Mouse (Mus musculus): Measurements from ENCODE around the gene Col1a2. TPM values are rescaled to one million over a fixed set of nuclear protein-coding genes. Genes with fewer than 3 reads are reported as not detected.

The Col1a2 gene
- total and polyA plus RNA-seq, 2 experiments from 2014 or later, result 63.5 to 93.7 TPM

- ATAC-seq (ENCODE audit: low FRiP score), result no peak
- no peak overlapping the region for H3K4me3 ChIP-seq (ENCODE audit: low read depth, low read length)
- no peaks in the 10 kb centered on the region; the same call in 1 of the 2 replicates for H3K27me3 ChIP-seq (ENCODE audit: insufficient read depth, low read length)
- H3K9me3 ChIP-seq (ENCODE audit: low read length), result no peaks in the 10 kb centered on the region
- WGBS, result 100% methylated on average over 1 of the region's 1 CpGs
- H3K4me2 ChIP-seq (ENCODE audit: low read depth, low read length, poor library complexity, severe bottlenecking), result no peak overlapping the region
- H3K4me1 ChIP-seq (ENCODE audit: insufficient read depth, low read length), result no peaks in the 10 kb centered on the region
- no peak for TF ChIP-seq CTCF (IDR thresholded peaks at IDR 0.05)
- no peaks in the 10 kb centered on the region for H3K36me3 ChIP-seq (ENCODE audit: insufficient read depth, low read length)
- no peak overlapping the region for H3K27ac ChIP-seq (ENCODE audit: low read depth, low read length)
- no peak overlapping the region for H3K9ac ChIP-seq (replicated peaks; ENCODE audit: low read length, poor library complexity, severe bottlenecking)
- DNase-seq (ENCODE audit: low spot score), result no peak
Measured at GRCm38 (mm10) chr6:4496428-4496827, 8.2 kb upstream of the Col1a2 start.

GRCm38 (mm10) chr6:4503106-4503505 is 1.5 kb upstream of the Col1a2 start:
- Histone ChIP-seq H3K36me3 (ENCODE audit: insufficient read depth, low read length) (no peaks in the 10 kb centered on the region), H3K27ac (ENCODE audit: low read depth, low read length) (no peak overlapping the region), H3K9ac (replicated peaks; ENCODE audit: low read length, poor library complexity, severe bottlenecking) (no peak overlapping the region), H3K4me2 (ENCODE audit: low read depth, low read length, poor library complexity, severe bottlenecking) (no peak overlapping the region), H3K27me3 (ENCODE audit: insufficient read depth, low read length) (peaks cover 10% of the 10 kb centered on the region; the same call in 1 of the 2 replicates), H3K4me3 (ENCODE audit: low read depth, low read length) (no peak overlapping the region), H3K4me1 (ENCODE audit: insufficient read depth, low read length) (peaks cover 8% of the 10 kb centered on the region), H3K9me3 (ENCODE audit: low read length) (no peaks in the 10 kb centered on the region)
- DNase-seq (ENCODE audit: low spot score) (no peak), ATAC-seq (ENCODE audit: low FRiP score) (no peak)
- TF ChIP-seq CTCF (IDR thresholded peaks at IDR 0.05), result no peak
- 18% methylated on average over 1 of the region's 1 CpGs for WGBS

GRCm38 (mm10) chr6:4505158-4505997 is 764 bp downstream of the Col1a2 start:
- 0 out of 2 replicates have a peak overlapping the region, but pooled peaks have one; percentile 24 for H3K9ac ChIP-seq (replicated peaks; ENCODE audit: low read length, poor library complexity, severe bottlenecking)
- WGBS, result 2% methylated on average over 31 of the region's 31 CpGs
- no peaks in the 10 kb centered on the region for H3K36me3 ChIP-seq (ENCODE audit: insufficient read depth, low read length)
- peaks cover 10% of the 10 kb centered on the region; the same call in 1 of the 2 replicates for H3K27me3 ChIP-seq (ENCODE audit: insufficient read depth, low read length)
- peak overlapping the region; percentile 30 for H3K4me3 ChIP-seq (ENCODE audit: low read depth, low read length)
- peak; percentile 10 for DNase-seq (ENCODE audit: low spot score)
- peaks cover 8% of the 10 kb centered on the region for H3K4me1 ChIP-seq (ENCODE audit: insufficient read depth, low read length)
- peak; percentile 52; the same call in 1 of the 2 replicates for ATAC-seq (ENCODE audit: low FRiP score)
- H3K27ac ChIP-seq (ENCODE audit: low read depth, low read length), result no peak overlapping the region
- no peak for TF ChIP-seq CTCF (IDR thresholded peaks at IDR 0.05)
- peak overlapping the region; percentile 72 for H3K4me2 ChIP-seq (ENCODE audit: low read depth, low read length, poor library complexity, severe bottlenecking)
- H3K9me3 ChIP-seq (ENCODE audit: low read length), result no peaks in the 10 kb centered on the region

- Histone ChIP-seq H3K27ac (ENCODE audit: low read depth, low read length) (no peak overlapping the region), H3K4me2 (ENCODE audit: low read depth, low read length, poor library complexity, severe bottlenecking) (peak overlapping the region; percentile 72), H3K4me3 (ENCODE audit: low read depth, low read length) (peak overlapping the region; percentile 30; the same call in 1 of the 2 replicates), H3K27me3 (ENCODE audit: insufficient read depth, low read length) (peaks cover 10% of the 10 kb centered on the region; the same call in 1 of the 2 replicates), H3K4me1 (ENCODE audit: insufficient read depth, low read length) (peaks cover 8% of the 10 kb centered on the region), H3K36me3 (ENCODE audit: insufficient read depth, low read length) (no peaks in the 10 kb centered on the region), H3K9ac (replicated peaks; ENCODE audit: low read length, poor library complexity, severe bottlenecking) (no peak overlapping the region), H3K9me3 (ENCODE audit: low read length) (no peaks in the 10 kb centered on the region)
- DNase-seq (ENCODE audit: low spot score) (peak; percentile 40), ATAC-seq (ENCODE audit: low FRiP score) (no peak)
- WGBS, result 16% methylated on average over 11 of the region's 11 CpGs
- TF ChIP-seq CTCF (IDR thresholded peaks at IDR 0.05), result peak; percentile 44
Measured at GRCm38 (mm10) chr6:4506106-4506505, 1.5 kb downstream of the Col1a2 start.

- WGBS, result 74% methylated on average over 5 of the region's 5 CpGs
- H3K27ac ChIP-seq (ENCODE audit: low read depth, low read length), result no peak overlapping the region
- no peak overlapping the region for H3K4me2 ChIP-seq (ENCODE audit: low read depth, low read length, poor library complexity, severe bottlenecking)
- H3K4me1 ChIP-seq (ENCODE audit: insufficient read depth, low read length), result peaks cover 8% of the 10 kb centered on the region
- TF ChIP-seq CTCF (IDR thresholded peaks at IDR 0.05), result no peak
- H3K9me3 ChIP-seq (ENCODE audit: low read length), result no peaks in the 10 kb centered on the region
- peaks cover 10% of the 10 kb centered on the region; the same call in 1 of the 2 replicates for H3K27me3 ChIP-seq (ENCODE audit: insufficient read depth, low read length)
- H3K36me3 ChIP-seq (ENCODE audit: insufficient read depth, low read length), result no peaks in the 10 kb centered on the region
- no peak overlapping the region for H3K4me3 ChIP-seq (ENCODE audit: low read depth, low read length)
- DNase-seq (ENCODE audit: low spot score) (no peak), ATAC-seq (ENCODE audit: low FRiP score) (no peak)
- no peak overlapping the region for H3K9ac ChIP-seq (replicated peaks; ENCODE audit: low read length, poor library complexity, severe bottlenecking)
Measured at GRCm38 (mm10) chr6:4506791-4507190, 2.2 kb downstream of the Col1a2 start.

- TF ChIP-seq CTCF (IDR thresholded peaks at IDR 0.05), result no peak
- no peak overlapping the region for H3K4me3 ChIP-seq (ENCODE audit: low read depth, low read length)
- H3K4me2 ChIP-seq (ENCODE audit: low read depth, low read length, poor library complexity, severe bottlenecking), result no peak overlapping the region
- peaks cover 8% of the 10 kb centered on the region for H3K4me1 ChIP-seq (ENCODE audit: insufficient read depth, low read length)
- ATAC-seq (ENCODE audit: low FRiP score) (no peak), DNase-seq (ENCODE audit: low spot score) (no peak)
- WGBS, result 98% methylated on average over 1 of the region's 1 CpGs
- H3K36me3 ChIP-seq (ENCODE audit: insufficient read depth, low read length), result no peaks in the 10 kb centered on the region
- peaks cover 10% of the 10 kb centered on the region; the same call in 1 of the 2 replicates for H3K27me3 ChIP-seq (ENCODE audit: insufficient read depth, low read length)
- no peak overlapping the region for H3K27ac ChIP-seq (ENCODE audit: low read depth, low read length)
- H3K9ac ChIP-seq (replicated peaks; ENCODE audit: low read length, poor library complexity, severe bottlenecking), result no peak overlapping the region
- no peaks in the 10 kb centered on the region for H3K9me3 ChIP-seq (ENCODE audit: low read length)
Measured at GRCm38 (mm10) chr6:4507323-4507722, 2.7 kb downstream of the Col1a2 start.
